Mouse (Mus musculus) bone marrow, adult 2 months (tissue): ENCODE measurements around the gene Aggf1.

Source experiments
- CTCF ChIP-seq: fragments of 200-500 bp; IDR thresholded peaks from 2 replicates; pipeline ENCODE4 v1.5.1; 2011; ENCODE audit warnings: low read length, control low read depth; ENCODE audit not compliant: control insufficient read depth, insufficient read depth
- POLR2A ChIP-seq: fragments of 200-500 bp; IDR thresholded peaks from 2 replicates; pipeline ENCODE4 v1.6.1; 2011; ENCODE audit warnings: low read depth, mild to moderate bottlenecking, control low read depth, low read length, borderline replicate concordance; ENCODE audit not compliant: control insufficient read depth

DNA sequence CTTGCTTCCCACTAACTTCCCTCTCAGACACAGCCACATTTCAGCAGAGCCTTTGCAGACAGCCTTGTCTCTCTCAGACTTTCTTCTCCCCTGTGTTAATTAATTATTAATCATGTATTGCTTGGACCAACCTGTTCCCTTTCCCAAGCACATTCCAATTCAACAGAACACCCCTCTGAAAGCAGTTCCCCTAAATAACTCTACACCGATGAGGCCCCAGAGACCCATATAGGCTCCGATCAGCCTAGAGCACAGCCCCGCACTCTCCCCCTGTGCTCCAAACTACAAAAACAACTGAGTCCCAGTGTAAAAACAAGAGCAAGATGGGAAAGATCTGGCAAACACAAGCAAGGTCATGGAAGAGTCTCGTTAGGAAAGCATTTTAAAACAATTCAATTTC is 68.6 kb downstream of the Aggf1 start:
- no peak for TF ChIP-seq POLR2A
- TF ChIP-seq CTCF: no peak
